Mouse (Mus musculus) liver, embryonic 16.5 days (tissue): Measurements from ENCODE around the gene Foxd3. TPM values are rescaled to one million over a fixed set of nuclear protein-coding genes. Genes with fewer than 3 reads are reported as not detected.
"Not testable (repeated sequence)": the region's sequence is repeated elsewhere in the genome, so short reads cannot be mapped to it uniquely, and the experiment has no call there.

Experiments used
- ATAC-seq: fragments of 200-750 bp; cut with Nextera tagmentation; 2 replicates; pipeline ENCODE4 v1.8.0; 2017; ENCODE audit warnings: low read depth, mild to moderate bottlenecking, moderate number of reproducible peaks, moderate library complexity
- H3K27ac ChIP-seq: fragments of 300-500 bp; sonication (generic); 2 replicates; pipeline ENCODE4 v1.5.1; 2014; ENCODE audit warnings: mild to moderate bottlenecking, low read length
- H3K27me3 ChIP-seq: fragments of 300-500 bp; sonication (generic); 2 replicates; pipeline ENCODE4 v1.6.1; 2014; ENCODE audit warnings: low read depth, low read length, mixed read lengths; ENCODE audit not compliant: control insufficient read depth, insufficient read depth
- H3K36me3 ChIP-seq: fragments of 300-500 bp; sonication (generic); 2 replicates; pipeline ENCODE4 v1.6.1; 2014; ENCODE audit warnings: mild to moderate bottlenecking; ENCODE audit not compliant: control insufficient read depth, insufficient read depth
- H3K4me1 ChIP-seq: fragments of 300-500 bp; sonication (generic); 2 replicates; pipeline ENCODE4 v1.6.1; 2014; ENCODE audit warnings: low read depth, low read length, mixed read lengths; ENCODE audit not compliant: control insufficient read depth
- H3K4me2 ChIP-seq: fragments of 300-500 bp; sonication (generic); 2 replicates; pipeline ENCODE4 v1.6.1; 2014; ENCODE audit warnings: low read depth, low read length, mixed read lengths
- H3K4me3 ChIP-seq: fragments of 300-500 bp; sonication (generic); 2 replicates; pipeline ENCODE4 v1.5.1; 2014; ENCODE audit warnings: low read depth, mild to moderate bottlenecking, low read length
- H3K9ac ChIP-seq: fragments of 300-500 bp; sonication (generic); 2 replicates; pipeline ENCODE4 v1.6.1; 2014; ENCODE audit warnings: low read depth, low read length
- H3K9me3 ChIP-seq: fragments of 300-500 bp; sonication (generic); replicated peaks from 2 replicates; pipeline ENCODE4 v1.6.1; 2016; ENCODE audit warnings: low read length; ENCODE audit not compliant: control insufficient read depth
- WGBS: fragments of 180-500 bp; shearing (Covaris S2); extraction: QIAGEN DNeasy Blood & Tissue Kit; methylation state at CpG from one replicate; pipeline ENCODE4 v1.1.7; 2014; ENCODE audit not compliant: insufficient replicate concordance; 5-methylcytosine and 5-hydroxymethylcytosine counted together
- polyA plus RNA-seq: library from polyadenylated mRNA; unstranded; fragments of >200 nt; fragmentation: Nextera tagmentation; extraction: Ambion mirVana; gene quantifications from 2 replicates; pipeline ENCODE4 v1.2.1, GENCODE M21; 2015

The Foxd3 gene
- 0.07 TPM in 1 of 2 replicates, not detected in the other for polyA plus RNA-seq

GRCm38 (mm10) chr4:99655937-99656604 is at the start of gene Foxd3:
Gene Foxd3 (plus strand): TSS chr4:99656299.
- ATAC-seq, result no peak
- H3K27me3 ChIP-seq, result peaks cover 96% of the 10 kb centered on the region
- H3K27ac ChIP-seq, result no peak within 1 kb of the TSS
- peaks cover 4% of the 10 kb centered on the region; the same call in 1 of the 2 replicates for H3K4me1 ChIP-seq
- H3K9me3 ChIP-seq, result no peaks in the 10 kb centered on the region
- WGBS, result 2% methylated on average over 60 of the region's 62 CpGs
- peak within 1 kb of the TSS; percentile 37 for H3K4me2 ChIP-seq
- H3K9ac ChIP-seq, result no peak within 1 kb of the TSS
- H3K4me3 ChIP-seq, result peak within 1 kb of the TSS; percentile 35
- H3K36me3 ChIP-seq, result no peaks in the 10 kb centered on the region

GRCm38 (mm10) chr4:99612156-99612555 is 43.9 kb upstream of the Foxd3 start:
- Histone ChIP-seq H3K4me1 (no peaks in the 10 kb centered on the region), H3K36me3 (no peaks in the 10 kb centered on the region), H3K27me3 (no peaks in the 10 kb centered on the region), H3K4me3 (no peak overlapping the region), H3K27ac (no peak overlapping the region), H3K9me3 (no peaks in the 10 kb centered on the region), H3K9ac (no peak overlapping the region), H3K4me2 (no peak overlapping the region)
- WGBS, result 71% methylated on average over 10 of the region's 10 CpGs
- no peak for ATAC-seq

GRCm38 (mm10) chr4:99612609-99613350 is 43.3 kb upstream of the Foxd3 start:
- Histone ChIP-seq H3K4me1 (no peaks in the 10 kb centered on the region), H3K27me3 (no peaks in the 10 kb centered on the region), H3K9ac (no peak overlapping the region), H3K27ac (no peak overlapping the region), H3K4me2 (no peak overlapping the region), H3K9me3 (no peaks in the 10 kb centered on the region), H3K4me3 (no peak overlapping the region), H3K36me3 (no peaks in the 10 kb centered on the region)
- ATAC-seq, result no peak
- 49% methylated on average over 12 of the region's 12 CpGs for WGBS

- Histone ChIP-seq H3K27me3 (no peaks in the 10 kb centered on the region), H3K4me2 (no peak overlapping the region), H3K4me3 (no peak overlapping the region), H3K36me3 (no peaks in the 10 kb centered on the region), H3K9ac (no peak overlapping the region), H3K27ac (no peak overlapping the region), H3K9me3 (no peaks in the 10 kb centered on the region), H3K4me1 (no peaks in the 10 kb centered on the region)
- no peak for ATAC-seq
- 17% methylated on average over 22 of the region's 24 CpGs for WGBS
These were observed 29.9 kb upstream of the Foxd3 start for GRCm38 (mm10) chr4:99626047-99626844.

GRCm38 (mm10) chr4:99627057-99627456 is 29.0 kb upstream of the Foxd3 start:
- WGBS, result 64% methylated on average over 13 of the region's 13 CpGs
- Histone ChIP-seq H3K27me3 (no peaks in the 10 kb centered on the region), H3K4me1 (no peaks in the 10 kb centered on the region), H3K36me3 (no peaks in the 10 kb centered on the region), H3K9ac (no peak overlapping the region), H3K9me3 (no peaks in the 10 kb centered on the region), H3K27ac (no peak overlapping the region), H3K4me3 (no peak overlapping the region), H3K4me2 (no peak overlapping the region)
- ATAC-seq, result no peak

DNA sequence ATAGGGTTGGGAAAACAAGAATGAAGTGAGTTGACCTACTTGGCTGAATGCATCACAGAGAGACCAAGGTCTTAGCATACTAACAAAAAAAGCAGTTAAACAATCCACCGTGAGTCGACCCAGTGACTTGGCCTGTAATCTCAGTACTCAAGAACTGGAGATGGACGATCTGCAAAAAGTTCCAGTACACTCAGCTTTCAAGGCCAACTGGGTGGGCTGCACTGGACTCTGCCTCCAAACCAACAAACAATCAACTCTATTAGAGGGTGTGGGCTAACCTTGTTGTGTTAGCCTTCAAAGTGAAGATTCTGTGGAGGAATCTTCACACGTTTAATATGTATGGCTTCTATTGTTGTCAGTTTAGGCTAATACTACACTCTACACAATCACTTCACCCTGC is 20.1 kb upstream of the Foxd3 start:
- Histone ChIP-seq H3K4me2 (no peak overlapping the region), H3K36me3 (no peaks in the 10 kb centered on the region), H3K9me3 (no peaks in the 10 kb centered on the region), H3K4me3 (no peak overlapping the region), H3K27ac (no peak overlapping the region), H3K27me3 (no peaks in the 10 kb centered on the region), H3K4me1 (no peaks in the 10 kb centered on the region), H3K9ac (no peak overlapping the region)
- no peak for ATAC-seq
- 69% methylated on average over 4 of the region's 4 CpGs for WGBS

DNA sequence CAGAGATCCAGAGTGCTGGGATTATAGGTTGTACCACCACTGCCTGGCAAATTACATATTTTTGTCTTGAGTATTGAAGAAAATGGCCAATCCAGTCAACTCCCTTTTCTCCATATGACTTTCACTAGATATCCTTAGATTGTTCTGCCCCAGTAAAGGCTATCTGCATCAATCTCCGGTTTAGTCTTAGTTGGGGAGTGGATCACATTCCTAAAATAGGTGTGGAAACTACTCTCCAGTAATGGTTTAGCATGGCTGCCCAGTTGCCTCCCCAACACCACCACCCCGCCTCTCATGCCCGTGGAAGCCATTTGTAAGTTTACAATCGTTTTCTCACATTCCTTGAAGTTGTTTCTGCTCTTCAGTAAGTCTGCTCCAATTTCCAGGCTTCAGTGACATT is 19.4 kb upstream of the Foxd3 start:
- no peaks in the 10 kb centered on the region for H3K9me3 ChIP-seq
- no peak overlapping the region for H3K4me3 ChIP-seq
- 60% methylated on average over 4 of the region's 4 CpGs for WGBS
- no peak overlapping the region for H3K9ac ChIP-seq
- H3K27me3 ChIP-seq, result no peaks in the 10 kb centered on the region
- H3K4me2 ChIP-seq, result no peak overlapping the region
- H3K36me3 ChIP-seq, result no peaks in the 10 kb centered on the region
- no peaks in the 10 kb centered on the region for H3K4me1 ChIP-seq
- H3K27ac ChIP-seq, result no peak overlapping the region
- ATAC-seq, result no peak

DNA sequence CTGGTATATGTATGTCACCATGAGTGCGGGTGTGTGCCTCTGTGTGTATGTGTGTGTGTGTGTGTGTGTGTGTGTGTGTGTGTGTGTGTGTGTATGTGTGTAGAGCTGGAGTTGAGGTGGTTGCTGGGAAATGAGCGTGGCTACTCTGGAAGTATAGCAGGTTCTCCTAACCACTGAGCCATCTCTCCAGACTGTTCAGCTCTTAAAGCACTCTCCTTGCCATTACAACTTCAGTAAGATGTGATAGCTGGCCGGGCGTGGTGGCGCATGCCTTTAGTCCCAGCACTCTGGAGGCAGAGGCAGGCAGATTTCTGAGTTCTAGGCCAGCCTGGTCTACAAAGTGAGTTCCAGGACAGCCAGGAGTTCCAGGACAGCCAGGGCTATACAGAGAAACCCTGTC is 15.5 kb upstream of the Foxd3 start:
- ATAC-seq, H3K4me1 ChIP-seq, H3K27me3 ChIP-seq, H3K4me2 ChIP-seq, H3K9me3 ChIP-seq, H3K4me3 ChIP-seq, H3K36me3 ChIP-seq, H3K9ac ChIP-seq, H3K27ac ChIP-seq: not testable (repeated sequence)
- WGBS, result 67% methylated on average over 5 of the region's 5 CpGs
